Mouse (Mus musculus) brain, embryonic 14.5 days (tissue): ENCODE measurements at regions not wholly inside any gene's neighbourhood (a gene's known extent, or its start where the extent isn't known, plus 50 kb on each side); places are given as distances from the start of the nearest gene placed in this dataset.

Source experiments
- CTCF ChIP-seq: fragments of 200-500 bp; IDR thresholded peaks from 2 replicates; pipeline ENCODE4 v1.5.1; 2012; ENCODE audit warnings: inconsistent platforms, mild to moderate bottlenecking, moderate library complexity, borderline replicate concordance; ENCODE audit not compliant: insufficient read depth, insufficient read length; ENCODE audit errors: extremely low read depth
- POLR2A ChIP-seq: fragments of 200-500 bp; IDR thresholded peaks from 2 replicates; pipeline ENCODE4 v1.6.1; 2012; ENCODE audit warnings: mild to moderate bottlenecking, inconsistent platforms, borderline replicate concordance; ENCODE audit not compliant: poor library complexity, insufficient read depth, insufficient read length, severe bottlenecking; ENCODE audit errors: extremely low read depth

- TF ChIP-seq POLR2A (no peak), CTCF (no peak)
Measured at GRCm38 (mm10) chr14:15880146-15880545, 368.9 kb upstream of the Ngly1 start.
